Mouse (Mus musculus) hindbrain, postnatal 0 days (tissue): ENCODE measurements at regions not wholly inside any gene's neighbourhood (a gene's known extent, or its start where the extent isn't known, plus 50 kb on each side); places are given as distances from the start of the nearest gene placed in this dataset.
A peak's percentile ranks its signal among the peaks of the same experiment; 100 is the strongest.

ENCODE experiments used
- ATAC-seq: fragments of 200-750 bp; cut with Nextera tagmentation; 2 replicates; pipeline ENCODE4 v1.8.0; 2017; ENCODE audit warnings: mild to moderate bottlenecking, moderate TSS enrichment, moderate library complexity
- DNase-seq: peaks from one replicate; pipeline ENCODE4 v3.0.0-alpha.2; 2015; ENCODE audit warnings: low spot score
- H3K27ac ChIP-seq: fragments of 300-500 bp; sonication (generic); 2 replicates; pipeline ENCODE4 v1.5.1; 2014; ENCODE audit warnings: mild to moderate bottlenecking
- H3K27me3 ChIP-seq: fragments of 300-500 bp; sonication (generic); 2 replicates; pipeline ENCODE4 v1.6.1; 2014; ENCODE audit warnings: low read length, mixed read lengths; ENCODE audit not compliant: insufficient read depth
- H3K36me3 ChIP-seq: fragments of 300-500 bp; sonication (generic); 2 replicates; pipeline ENCODE4 v1.6.1; 2014; ENCODE audit warnings: low read length, mixed read lengths; ENCODE audit not compliant: insufficient read depth
- H3K4me1 ChIP-seq: fragments of 300-500 bp; sonication (generic); 2 replicates; pipeline ENCODE4 v1.6.1; 2014; ENCODE audit warnings: antibody characterized with exemption, low read length, mixed read lengths; ENCODE audit not compliant: insufficient read depth
- H3K4me2 ChIP-seq: fragments of 300-500 bp; sonication (generic); 2 replicates; pipeline ENCODE4 v1.6.1; 2014; ENCODE audit warnings: low read depth, mild to moderate bottlenecking, low read length, moderate library complexity, mixed read lengths
- H3K4me3 ChIP-seq: fragments of 300-500 bp; sonication (generic); 2 replicates; pipeline ENCODE4 v1.5.1; 2014; ENCODE audit warnings: low read length
- H3K9ac ChIP-seq: fragments of 300-500 bp; sonication (generic); replicated peaks from 2 replicates; pipeline ENCODE4 v1.6.1; 2014; ENCODE audit warnings: mild to moderate bottlenecking, low read length, moderate library complexity, mixed read lengths
- H3K9me3 ChIP-seq: fragments of 300-500 bp; sonication (generic); 2 replicates; pipeline ENCODE4 v1.6.1; 2016; ENCODE audit warnings: low read length, mixed read lengths
- CTCF ChIP-seq: IDR thresholded peaks from 2 replicates; pipeline ENCODE4 v1.5.1; 2016; ENCODE audit warnings: antibody characterized with exemption, control low read depth, low read depth
- WGBS: fragments of 180-500 bp; shearing (Covaris S2); extraction: QIAGEN DNeasy Blood & Tissue Kit; methylation state at CpG from one replicate; pipeline ENCODE4 v1.1.7; 2014; 5-methylcytosine and 5-hydroxymethylcytosine counted together

GRCm38 (mm10) chr10:51846287-51846686 lies 168.7 kb downstream of the Rfx6 start:
- Histone ChIP-seq H3K9ac (no peak overlapping the region), H3K4me1 (no peaks in the 10 kb centered on the region), H3K4me3 (no peak overlapping the region), H3K9me3 (no peaks in the 10 kb centered on the region), H3K4me2 (no peak overlapping the region), H3K27me3 (no peaks in the 10 kb centered on the region), H3K36me3 (no peaks in the 10 kb centered on the region), H3K27ac (no peak overlapping the region)
- WGBS = 81% methylated on average over 4 of the region's 4 CpGs
- DNase-seq = no peak
- ATAC-seq = no peak
- no peak for TF ChIP-seq CTCF

GRCm38 (mm10) chr10:51869409-51869808 lies 152.9 kb upstream of the Vgll2 start:
- no peak for ATAC-seq
- TF ChIP-seq CTCF = no peak
- 69% methylated on average over 3 of the region's 3 CpGs for WGBS

GRCm38 (mm10) chr10:51911066-51911691 lies 111.1 kb upstream of the Vgll2 start:
- H3K4me1 ChIP-seq = no peaks in the 10 kb centered on the region
- ATAC-seq (0 out of 2 replicates have a peak, but pooled peaks have one; percentile 29), DNase-seq (peak; percentile 5)
- no peak overlapping the region for H3K4me3 ChIP-seq
- no peaks in the 10 kb centered on the region for H3K27me3 ChIP-seq
- H3K27ac ChIP-seq = no peak overlapping the region
- no peaks in the 10 kb centered on the region for H3K9me3 ChIP-seq
- TF ChIP-seq CTCF = no peak
- H3K9ac ChIP-seq = no peak overlapping the region
- H3K4me2 ChIP-seq = peak overlapping the region; percentile 37
- 10% methylated on average over 10 of the region's 10 CpGs for WGBS
- H3K36me3 ChIP-seq = no peaks in the 10 kb centered on the region

More at GRCm38 (mm10) chr10:51869409-51869808, 152.9 kb upstream of the Vgll2 start:
- H3K4me2 ChIP-seq = no peak overlapping the region
- H3K36me3 ChIP-seq = no peaks in the 10 kb centered on the region
- H3K9ac ChIP-seq = no peak overlapping the region
- H3K9me3 ChIP-seq = no peaks in the 10 kb centered on the region
- H3K4me1 ChIP-seq = no peaks in the 10 kb centered on the region
- no peaks in the 10 kb centered on the region for H3K27me3 ChIP-seq
- H3K27ac ChIP-seq = no peak overlapping the region
- H3K4me3 ChIP-seq = no peak overlapping the region
- DNase-seq = peak; percentile 3

- TF ChIP-seq CTCF = no peak
- Histone ChIP-seq H3K9me3 (no peaks in the 10 kb centered on the region), H3K4me2 (no peak overlapping the region), H3K4me1 (no peaks in the 10 kb centered on the region), H3K4me3 (no peak overlapping the region), H3K9ac (no peak overlapping the region), H3K27me3 (no peaks in the 10 kb centered on the region), H3K36me3 (no peaks in the 10 kb centered on the region), H3K27ac (no peak overlapping the region)
- DNase-seq (no peak), ATAC-seq (no peak)
- 48% methylated on average over 1 of the region's 1 CpGs for WGBS
These were observed 110.2 kb upstream of the Vgll2 start for GRCm38 (mm10) chr10:51912096-51912495.

- H3K4me1 ChIP-seq = 0 out of 2 replicates have a peak, but pooled peaks cover 4% of the 10 kb centered on the region
- H3K9ac ChIP-seq = no peak overlapping the region
- no peaks in the 10 kb centered on the region for H3K27me3 ChIP-seq
- H3K27ac ChIP-seq = no peak overlapping the region
- no peak for TF ChIP-seq CTCF
- H3K4me2 ChIP-seq = no peak overlapping the region
- no peak overlapping the region for H3K4me3 ChIP-seq
- no peaks in the 10 kb centered on the region for H3K9me3 ChIP-seq
- ATAC-seq (no peak), DNase-seq (no peak)
- whole genome bisulfite sequencing = 92% methylated on average over 2 of the region's 2 CpGs
- no peaks in the 10 kb centered on the region for H3K36me3 ChIP-seq
These were observed 95.7 kb upstream of the Vgll2 start for GRCm38 (mm10) chr10:51926644-51927043.

- TF ChIP-seq CTCF = no peak
- no peaks in the 10 kb centered on the region for H3K27me3 ChIP-seq
- 0 out of 2 replicates have a peak, but pooled peaks cover 4% of the 10 kb centered on the region for H3K4me1 ChIP-seq
- no peak overlapping the region for H3K9ac ChIP-seq
- no peak for DNase-seq
- no peaks in the 10 kb centered on the region for H3K36me3 ChIP-seq
- ATAC-seq = no peak
- H3K27ac ChIP-seq = no peak overlapping the region
- no peak overlapping the region for H3K4me2 ChIP-seq
- WGBS = 60% methylated on average over 6 of the region's 6 CpGs
- no peak overlapping the region for H3K4me3 ChIP-seq
- no peaks in the 10 kb centered on the region for H3K9me3 ChIP-seq
These were observed 93.0 kb upstream of the Vgll2 start for GRCm38 (mm10) chr10:51929341-51929740.

- Histone ChIP-seq H3K4me2 (no peak overlapping the region), H3K27me3 (no peaks in the 10 kb centered on the region), H3K27ac (no peak overlapping the region), H3K4me1 (0 out of 2 replicates have a peak, but pooled peaks cover 4% of the 10 kb centered on the region), H3K9me3 (no peaks in the 10 kb centered on the region), H3K4me3 (no peak overlapping the region), H3K9ac (no peak overlapping the region), H3K36me3 (no peaks in the 10 kb centered on the region)
- ATAC-seq = peak; percentile 56
- DNase-seq = peak; percentile 16
- 44% methylated on average over 2 of the region's 2 CpGs for WGBS
- no peak for TF ChIP-seq CTCF
These were observed 92.0 kb upstream of the Vgll2 start for GRCm38 (mm10) chr10:51930266-51930665.
